Mouse (Mus musculus) MEL-GATA-1-ER (cell line): ENCODE measurements at regions not wholly inside any gene's neighbourhood (a gene's known extent, or its start where the extent isn't known, plus 50 kb on each side); places are given as distances from the start of the nearest gene placed in this dataset.

ENCODE experiments used
- DNase-seq: peaks from one replicate; pipeline ENCODE4 v3.0.0-alpha.2; 2012; ENCODE audit warnings: low read depth; ENCODE audit errors: extremely low read depth

DNA sequence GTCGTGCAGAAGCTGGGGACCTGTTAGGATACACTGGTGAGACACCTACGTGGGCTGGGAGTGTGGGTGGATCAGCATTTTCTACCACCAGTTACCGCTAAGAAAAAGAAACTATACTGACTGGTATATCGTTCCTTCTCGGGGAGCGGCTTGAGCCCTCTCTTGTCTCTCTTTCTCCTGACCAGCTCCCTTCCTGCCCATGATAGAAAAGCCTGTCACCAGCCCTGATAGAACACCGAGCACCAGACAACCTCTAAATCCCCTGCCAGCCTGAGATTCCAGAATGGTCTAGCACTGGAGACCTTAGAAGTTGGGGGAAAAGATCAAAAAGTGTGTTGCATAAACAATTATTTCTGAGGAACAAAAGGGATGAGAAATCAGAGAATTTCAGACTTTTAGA is 76.3 kb upstream of the Kcnd3 start:
- no peak for DNase-seq

DNA sequence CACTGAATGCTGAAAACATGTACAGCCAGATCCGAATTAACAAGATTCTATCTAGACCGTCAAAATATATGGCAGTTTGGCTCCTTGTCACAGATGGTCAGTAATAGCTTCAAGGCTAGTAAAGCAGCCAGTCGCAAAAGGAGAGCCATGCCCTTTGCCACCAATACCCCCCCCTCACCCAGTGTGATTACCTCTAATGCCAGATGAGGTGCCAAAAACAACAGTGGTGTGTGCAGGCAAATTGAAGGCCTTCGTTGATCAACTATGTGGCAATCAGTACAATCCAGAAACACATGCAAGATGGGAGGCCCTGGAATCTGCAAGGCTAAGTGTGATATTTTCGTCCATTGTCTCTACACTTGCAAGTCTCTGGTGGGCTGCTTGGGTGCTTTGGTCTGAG is 75.8 kb upstream of the Kcnd3 start:
- DNase-seq: no peak

DNA sequence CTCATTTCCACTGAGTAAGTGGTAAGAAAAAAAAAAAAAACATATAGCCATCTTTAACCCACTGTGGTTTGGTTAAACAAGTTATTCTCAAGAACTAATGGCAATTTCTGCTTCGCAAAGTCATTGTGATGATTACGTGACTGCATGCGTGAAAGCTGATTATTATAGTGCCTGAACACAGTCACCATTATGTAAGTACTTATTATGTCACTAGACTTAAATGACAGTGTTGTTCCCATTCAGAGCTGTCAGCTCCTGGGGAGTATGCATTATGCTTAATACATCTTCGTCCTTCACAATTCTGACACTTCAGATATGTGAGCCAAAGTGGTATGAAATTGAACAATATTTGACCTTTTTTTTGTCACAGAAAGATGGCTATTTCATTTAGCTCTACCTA is 71.3 kb upstream of the Kcnd3 start:
- no peak for DNase-seq

DNA sequence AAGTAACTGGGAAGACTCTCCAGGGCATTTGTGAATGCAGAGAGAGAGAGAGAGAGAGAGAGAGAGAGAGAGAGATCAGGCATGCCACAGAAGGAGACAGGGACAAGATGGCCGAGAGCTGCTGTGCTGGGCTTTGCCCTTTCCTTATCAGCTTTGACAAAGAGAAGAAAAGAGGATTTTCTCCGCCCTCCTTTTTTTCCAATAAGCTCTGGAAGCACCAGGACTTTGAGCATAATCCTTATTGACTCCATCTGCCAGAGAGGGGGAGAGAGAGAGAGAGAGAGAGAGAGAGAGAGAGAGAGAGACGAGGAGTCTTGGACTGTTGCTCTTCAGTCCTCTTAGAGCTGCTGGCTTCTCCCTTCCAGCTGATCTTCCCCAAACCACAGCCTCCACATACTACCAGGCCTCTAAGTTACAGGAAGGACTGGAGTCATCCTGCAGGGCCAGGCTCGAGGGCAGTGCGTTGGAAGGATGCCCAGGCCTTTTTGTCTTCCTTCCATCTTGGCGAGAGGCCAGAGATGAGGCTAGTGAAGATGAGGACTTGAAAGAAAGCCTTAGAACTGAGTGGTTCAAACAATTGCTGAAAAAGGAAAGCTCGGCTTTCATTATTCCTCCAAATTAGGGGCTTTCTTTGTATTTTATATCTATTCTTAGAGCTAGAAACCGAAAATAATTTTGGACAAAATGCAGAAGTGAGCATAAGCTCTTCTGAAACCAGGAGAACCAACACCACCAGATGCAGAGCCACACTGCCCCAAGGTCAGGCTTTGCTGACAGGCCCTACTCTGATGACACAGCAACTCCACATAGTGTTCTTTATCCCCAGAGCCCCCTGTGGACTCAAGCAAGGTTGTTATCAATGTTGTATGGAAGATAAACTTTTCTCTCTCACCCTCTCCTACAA is 59.3 kb upstream of the Kcnd3 start:
- no peak for DNase-seq
